Mouse (Mus musculus) MEL (cell line): ENCODE data around the gene Lrp6. TPM values are rescaled to one million over a fixed set of nuclear protein-coding genes. Genes with fewer than 3 reads are reported as not detected.

Experiments
- DNase-seq: peaks from one replicate; pipeline ENCODE4 v3.0.0; 2011; ENCODE audit warnings: low read depth, low spot score
- H3K27ac ChIP-seq: 2 replicates; pipeline ENCODE4 v1.5.1; 2012; ENCODE audit warnings: low read depth, mild to moderate bottlenecking, control low read depth, low read length, moderate library complexity; ENCODE audit not compliant: control insufficient read depth
- H3K27me3 ChIP-seq, 2 experiments: fragments of 150-350 bp in 1 of 2; sonication (generic) in 1 of 2; 2 replicates each; pipeline ENCODE4 v1.6.1; 2012; ENCODE audit warnings: low read length in 2 of 2, mild to moderate bottlenecking in 2 of 2, improper control_type of control experiment in 1 of 2, moderate library complexity in 1 of 2; ENCODE audit not compliant: insufficient read depth in 2 of 2, control insufficient read depth in 1 of 2
- H3K36me3 ChIP-seq, 2 experiments: 2 replicates each; pipeline ENCODE4 v1.6.1; 2012 to 2014; ENCODE audit warnings: low read length in 2 of 2, improper control_type of control experiment in 1 of 2, inconsistent platforms in 1 of 2, mild to moderate bottlenecking in 1 of 2; ENCODE audit not compliant: insufficient read depth in 2 of 2, control insufficient read depth in 1 of 2
- H3K4me1 ChIP-seq, 2 experiments: fragments of 150-350 bp in 1 of 2; sonication (generic) in 1 of 2; 2 replicates each; pipeline ENCODE4 v1.6.1; 2012; ENCODE audit warnings: low read length in 2 of 2, improper control_type of control experiment in 1 of 2, mild to moderate bottlenecking in 1 of 2; ENCODE audit not compliant: insufficient read depth in 2 of 2, control insufficient read depth in 1 of 2
- H3K4me3 ChIP-seq, 2 experiments: fragments of 150-350 bp in 1 of 2; sonication (generic) in 1 of 2; 2 replicates each; pipeline ENCODE4 v1.5.1; 2012; ENCODE audit warnings: low read depth in 2 of 2, low read length in 2 of 2, mild to moderate bottlenecking in 2 of 2, moderate library complexity in 2 of 2, control low read depth in 1 of 2, improper control_type of control experiment in 1 of 2; ENCODE audit not compliant: control insufficient read depth in 1 of 2, insufficient read depth in 1 of 2
- H3K79me2 ChIP-seq: 2 replicates; pipeline ENCODE4 v1.6.1; 2012; ENCODE audit warnings: mild to moderate bottlenecking, low read length, moderate library complexity; ENCODE audit not compliant: control insufficient read depth, poor library complexity, insufficient read depth
- H3K9ac ChIP-seq: 2 replicates; pipeline ENCODE4 v1.6.1; 2012; ENCODE audit warnings: low read depth, mild to moderate bottlenecking, control low read depth, low read length, moderate library complexity; ENCODE audit not compliant: control insufficient read depth, poor library complexity, severe bottlenecking
- H3K9me3 ChIP-seq: fragments of 150-350 bp; sonication (generic); replicated peaks from 2 replicates; pipeline ENCODE4 v1.6.1; 2012; ENCODE audit warnings: mild to moderate bottlenecking, low read length, improper control_type of control experiment, moderate library complexity; ENCODE audit not compliant: insufficient read depth
- CHD2 ChIP-seq: IDR thresholded peaks from 2 replicates; pipeline ENCODE4 v1.6.1; 2011; ENCODE audit warnings: low read length, improper control_type of control experiment
- CTCF ChIP-seq, 3 experiments: IDR thresholded peaks in 2 of 3; conservative IDR thresholded peaks in 1 of 3; 2 replicates each; pipeline ENCODE4 v1.5.1; 2011 to 2012; ENCODE audit warnings: low read length in 3 of 3, low read depth in 2 of 3, mild to moderate bottlenecking in 2 of 3, improper control_type of control experiment in 1 of 3, inconsistent platforms in 1 of 3, mixed read lengths in 1 of 3, moderate library complexity in 1 of 3; ENCODE audit not compliant: control insufficient read depth in 1 of 3, insufficient read depth in 1 of 3, poor library complexity in 1 of 3, severe bottlenecking in 1 of 3
- ELF1 ChIP-seq: IDR thresholded peaks from 2 replicates; pipeline ENCODE4 v1.6.1; 2014; ENCODE audit warnings: low read depth, mild to moderate bottlenecking, inconsistent platforms, low read length, improper control_type of control experiment, moderate library complexity
- EP300 ChIP-seq, 2 experiments: IDR thresholded peaks; 2 replicates each; pipeline ENCODE4 v1.6.1; 2011; ENCODE audit warnings: improper control_type of control experiment in 2 of 2, low read length in 2 of 2, low read depth in 1 of 2, mild to moderate bottlenecking in 1 of 2
- ETS1 ChIP-seq: IDR thresholded peaks from 2 replicates; pipeline ENCODE4 v1.6.1; 2012; ENCODE audit warnings: low read depth, mild to moderate bottlenecking, inconsistent platforms, low read length, improper control_type of control experiment, moderate library complexity
- GABPA ChIP-seq: IDR thresholded peaks from 2 replicates; pipeline ENCODE4 v1.6.1; 2012; ENCODE audit warnings: low read depth, mild to moderate bottlenecking, inconsistent platforms, low read length, improper control_type of control experiment, moderate library complexity
- JUND ChIP-seq: IDR thresholded peaks from 2 replicates; pipeline ENCODE4 v1.6.1; 2011; ENCODE audit warnings: low read depth, mild to moderate bottlenecking, improper control_type of control experiment, low read length
- KAT2A ChIP-seq: conservative IDR thresholded peaks from 2 replicates; pipeline ENCODE4 v1.6.1; 2012; ENCODE audit warnings: low read depth, low read length, improper control_type of control experiment, inconsistent platforms
- MAZ ChIP-seq: IDR thresholded peaks from 2 replicates; pipeline ENCODE4 v1.6.1; 2012; ENCODE audit warnings: low read depth, mild to moderate bottlenecking, inconsistent platforms, low read length, improper control_type of control experiment
- MEF2A ChIP-seq: IDR thresholded peaks from 2 replicates; pipeline ENCODE4 v1.6.1; 2014; ENCODE audit warnings: low read depth, mild to moderate bottlenecking, inconsistent platforms, low read length, improper control_type of control experiment; ENCODE audit not compliant: poor library complexity, insufficient replicate concordance, severe bottlenecking; ENCODE audit errors: extremely low read depth
- MXI1 ChIP-seq: IDR thresholded peaks from 2 replicates; pipeline ENCODE4 v1.6.1; 2011; ENCODE audit warnings: mild to moderate bottlenecking, low read depth, low read length, improper control_type of control experiment
- NELFE ChIP-seq: IDR thresholded peaks from 2 replicates; pipeline ENCODE4 v1.6.1; 2011; ENCODE audit warnings: low read depth, low read length, improper control_type of control experiment
- NRF1 ChIP-seq: IDR thresholded peaks from 2 replicates; pipeline ENCODE4 v1.6.1; 2014; ENCODE audit warnings: low read depth, mild to moderate bottlenecking, inconsistent platforms, low read length, improper control_type of control experiment, moderate library complexity; ENCODE audit not compliant: poor library complexity, insufficient read depth, severe bottlenecking
- POLR2A ChIP-seq, 2 experiments: IDR thresholded peaks; 2 replicates each; pipeline ENCODE4 v1.6.1; 2011 to 2012; ENCODE audit warnings: low read length in 2 of 2, mild to moderate bottlenecking in 2 of 2, control low read depth in 1 of 2, improper control_type of control experiment in 1 of 2, low read depth in 1 of 2, moderate library complexity in 1 of 2; ENCODE audit not compliant: control insufficient read depth in 1 of 2, insufficient read depth in 1 of 2, poor library complexity in 1 of 2
- POLR2AphosphoS5 ChIP-seq: IDR thresholded peaks from 2 replicates; pipeline ENCODE4 v1.6.1; 2012; ENCODE audit warnings: low read depth, borderline replicate concordance, mild to moderate bottlenecking, inconsistent platforms, low read length, moderate library complexity, mixed read lengths
- SIN3A ChIP-seq: IDR thresholded peaks from 2 replicates; pipeline ENCODE4 v1.6.1; 2012; ENCODE audit warnings: low read length, improper control_type of control experiment, inconsistent platforms
- SMC3 ChIP-seq: IDR thresholded peaks from 2 replicates; pipeline ENCODE4 v1.6.1; 2011; ENCODE audit warnings: low read depth, low read length, improper control_type of control experiment
- TAL1 ChIP-seq: IDR thresholded peaks from 2 replicates; pipeline ENCODE4 v1.6.1; 2012; ENCODE audit warnings: mild to moderate bottlenecking, inconsistent platforms, low read length, moderate library complexity, mixed read lengths
- TCF12 ChIP-seq: IDR thresholded peaks from 2 replicates; pipeline ENCODE4 v1.6.1; 2014; ENCODE audit warnings: low read depth, mild to moderate bottlenecking, inconsistent platforms, low read length, improper control_type of control experiment, moderate library complexity
- UBTF ChIP-seq: IDR thresholded peaks from 2 replicates; pipeline ENCODE4 v1.6.1; 2012; ENCODE audit warnings: low read depth, mild to moderate bottlenecking, inconsistent platforms, low read length, improper control_type of control experiment, moderate library complexity, borderline replicate concordance; ENCODE audit not compliant: insufficient read depth
- USF2 ChIP-seq, 2 experiments: IDR thresholded peaks; 2 replicates each; pipeline ENCODE4 v1.6.1; 2011 to 2012; ENCODE audit warnings: improper control_type of control experiment in 2 of 2, low read length in 2 of 2, borderline replicate concordance in 1 of 2, inconsistent platforms in 1 of 2, low read depth in 1 of 2, mild to moderate bottlenecking in 1 of 2; ENCODE audit not compliant: insufficient read depth in 1 of 2
- ZC3H11A ChIP-seq: IDR thresholded peaks from 2 replicates; pipeline ENCODE4 v1.6.1; 2012; ENCODE audit warnings: low read depth, mild to moderate bottlenecking, inconsistent platforms, low read length, improper control_type of control experiment
- ZKSCAN1 ChIP-seq: IDR thresholded peaks from 2 replicates; pipeline ENCODE4 v1.6.1; 2012; ENCODE audit warnings: low read depth, mild to moderate bottlenecking, inconsistent platforms, low read length, improper control_type of control experiment, moderate library complexity
- ZNF384 ChIP-seq: IDR thresholded peaks from 2 replicates; pipeline ENCODE4 v1.6.1; 2012; ENCODE audit warnings: low read depth, mild to moderate bottlenecking, inconsistent platforms, low read length, improper control_type of control experiment
- polyA plus RNA-seq, 2 experiments: library from polyadenylated mRNA; stranded (reverse) in 1 of 2; unstranded in 1 of 2; fragments of >175 nt in 1 of 2; fragments of >200 nt in 1 of 2; gene quantifications; 2 replicates each; pipeline versions ENCODE4 v1.2.1 to v1.2.4; 2012; ENCODE audit warnings: low replicate concordance in 2 of 2, low read depth in 1 of 2; ENCODE audit not compliant: insufficient read length in 2 of 2, insufficient read depth in 1 of 2, missing spikeins in 1 of 2
- total RNA-seq: library from RNA; depleted of rRNA; stranded (reverse); fragments of 300-350 nt; gene quantifications from 2 replicates; pipeline ENCODE4 v1.2.3, GENCODE M21; 2012

The Lrp6 gene
- total and polyA plus RNA-seq, 3 experiments, result 13.1 to 25.7 (median 17.2) TPM

DNA sequence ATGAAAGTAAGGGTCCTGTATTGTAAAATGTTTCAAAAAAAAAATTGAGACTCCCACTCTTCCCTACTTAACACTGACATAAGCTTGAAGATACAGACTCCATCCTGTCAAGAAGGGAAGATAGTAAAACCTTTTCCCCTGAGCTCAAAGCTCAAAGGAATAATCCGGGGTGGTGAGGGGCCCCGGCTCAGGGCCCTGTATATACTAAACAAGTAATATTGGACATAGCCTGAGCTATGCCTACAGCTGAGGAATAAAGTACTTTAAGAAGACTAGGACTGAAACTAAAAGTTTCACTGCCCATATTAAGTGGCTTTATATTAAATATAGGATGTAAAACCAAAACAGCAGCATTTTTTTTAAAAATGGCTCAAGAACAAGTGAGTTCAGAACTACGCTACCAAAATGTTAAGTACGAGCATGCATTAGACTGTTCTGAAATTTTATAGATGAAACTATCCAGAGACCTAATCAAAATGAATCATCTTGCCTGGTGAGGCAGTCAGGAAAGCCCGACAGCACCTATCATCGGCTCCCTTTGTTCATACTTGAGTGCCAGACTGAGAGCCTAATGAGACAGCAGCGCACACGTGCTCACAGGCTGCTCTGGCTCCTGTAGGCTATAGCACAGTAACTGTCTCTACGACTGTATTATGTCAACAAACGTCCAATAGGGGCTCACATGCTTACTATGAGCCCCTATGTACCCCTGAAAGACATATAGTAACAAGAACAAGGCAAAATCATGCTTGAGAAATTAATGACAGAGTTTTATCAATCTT, 66.2 kb downstream of the Lrp6 start:
- H3K27ac ChIP-seq, result no peak overlapping the region
- H3K79me2 ChIP-seq, result no peaks in the 10 kb centered on the region; the same call in 1 of the 2 replicates
- peaks cover 0 to 9% of the 10 kb centered on the region in 2 experiments; a peak in 2 of 4 replicates for H3K36me3 ChIP-seq

DNA sequence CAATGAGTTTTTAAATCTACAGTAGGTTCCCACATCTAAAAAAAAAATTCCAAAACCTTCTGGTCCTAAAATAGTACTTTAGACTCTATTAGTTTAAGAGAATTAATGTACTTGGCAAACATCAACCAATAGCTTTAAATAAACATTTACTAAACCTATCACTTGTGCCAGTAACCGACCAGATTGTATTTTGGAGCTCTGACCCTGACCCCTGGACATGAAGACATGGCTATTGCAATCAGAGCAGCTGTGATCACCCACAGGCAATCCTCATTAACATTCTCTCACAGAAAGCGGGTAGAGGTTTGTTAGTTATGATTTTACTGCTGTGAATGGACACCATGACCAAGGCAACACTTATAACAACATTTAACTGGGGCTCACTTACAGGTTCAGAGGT, 67.7 kb downstream of the Lrp6 start:
- Histone ChIP-seq H3K4me1 (no peaks in the 10 kb centered on the region; a peak in 1 of 4 replicates), H3K9me3 (no peaks in the 10 kb centered on the region), H3K9ac (no peak overlapping the region), H3K79me2 (no peaks in the 10 kb centered on the region; the same call in 1 of the 2 replicates), H3K4me3 (no peak overlapping the region), H3K27me3 (no peaks in the 10 kb centered on the region), H3K27ac (no peak overlapping the region), H3K36me3 (peaks cover 0 to 5% of the 10 kb centered on the region in 2 experiments; a peak in 2 of 4 replicates)
- DNase-seq, result no peak
- no peak for TF ChIP-seq ZC3H11A
- no peak for TF ChIP-seq UBTF
- TF ChIP-seq SIN3A, result no peak
- no peak for TF ChIP-seq ETS1
- no peak for TF ChIP-seq KAT2A

More for the DNA sequence above, 66.2 kb downstream of the Lrp6 start:
- Histone ChIP-seq H3K9me3 (no peaks in the 10 kb centered on the region), H3K4me1 (no peaks in the 10 kb centered on the region; a peak in 1 of 4 replicates), H3K9ac (no peak overlapping the region), H3K27me3 (no peaks in the 10 kb centered on the region), H3K4me3 (no peak overlapping the region)
- DNase-seq, result no peak
- TF ChIP-seq TAL1 (no peak), MAZ (no peak), ZNF384 (no peak), MEF2A (no peak), USF2 (IDR thresholded peaks at IDR 0.05; ENCODE audit: borderline replicate concordance in 1 of 2, insufficient read depth in 1 of 2, low read depth in 1 of 2, low read length in 2 of 2) (no peak), NRF1 (no peak)

DNA sequence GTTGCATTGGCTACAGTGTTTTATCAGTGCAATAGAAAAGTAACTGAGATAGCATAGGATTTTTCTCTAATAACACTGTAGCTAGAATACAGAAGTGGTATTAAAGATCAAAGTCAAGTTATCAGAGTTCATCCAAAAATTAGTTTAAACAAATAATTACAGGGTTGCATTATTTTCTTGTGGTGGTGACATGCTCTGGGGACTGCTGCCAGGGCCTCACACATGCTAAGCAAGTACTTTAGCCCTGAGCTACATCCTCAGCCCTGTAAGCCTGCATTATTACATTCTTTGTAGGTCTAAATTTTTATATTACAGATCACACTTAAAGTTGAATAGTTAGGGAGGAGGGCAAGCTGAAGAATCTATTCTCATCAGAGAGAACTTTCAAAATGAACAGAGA, 68.2 kb downstream of the Lrp6 start:
- DNase-seq, result no peak
- Histone ChIP-seq H3K27me3 (no peaks in the 10 kb centered on the region), H3K9me3 (no peaks in the 10 kb centered on the region), H3K79me2 (no peaks in the 10 kb centered on the region; the same call in 1 of the 2 replicates), H3K27ac (no peak overlapping the region), H3K4me3 (no peak overlapping the region), H3K36me3 (peaks cover 0 to 7% of the 10 kb centered on the region in 2 experiments; a peak in 2 of 4 replicates), H3K4me1 (no peaks in the 10 kb centered on the region; a peak in 1 of 4 replicates), H3K9ac (no peak overlapping the region)
- TF ChIP-seq POLR2A (IDR thresholded peaks at IDR 0.05; ENCODE audit: control insufficient read depth in 1 of 2, insufficient read depth in 1 of 2, low read depth in 1 of 2, low read length in 2 of 2, poor library complexity in 1 of 2) (no peak), SMC3 (no peak), GABPA (no peak), JUND (no peak), POLR2AphosphoS5 (no peak), TCF12 (no peak), ZKSCAN1 (no peak), ELF1 (no peak), MXI1 (no peak), NELFE (no peak), EP300 (IDR thresholded peaks at IDR 0.05; ENCODE audit: low read depth in 1 of 2, low read length in 2 of 2) (no peak), CTCF (IDR thresholded peaks at IDR 0.05 in 2 of 3, conservative IDR thresholded peaks at IDR 0.05 in 1 of 3; ENCODE audit: control insufficient read depth in 1 of 3, insufficient read depth in 1 of 3, low read depth in 2 of 3, low read length in 3 of 3, poor library complexity in 1 of 3, severe bottlenecking in 1 of 3) (no peak), NRF1 (no peak), UBTF (no peak), CHD2 (no peak)
